Mouse (Mus musculus) left cerebral cortex, postnatal 10 days (tissue): ENCODE data around the gene 2200002D01Rik. TPM values are rescaled to one million over a fixed set of nuclear protein-coding genes. Genes with fewer than 3 reads are reported as not detected.
A peak's percentile ranks its signal among the peaks of the same experiment; 100 is the strongest.
"Not testable (repeated sequence)": the region's sequence is repeated elsewhere in the genome, so short reads cannot be mapped to it uniquely, and the experiment has no call there.

Source experiments
- DNase-seq, 2 experiments: peaks; one replicate each; pipeline ENCODE4 v3.0.0; 2021 to 2022; ENCODE audit warnings: low spot score in 2 of 2, mixed read lengths in 1 of 2; ENCODE audit errors: extremely low spot score in 1 of 2
- intact Hi-C: fragments of 180-260 bp; cut with DNase I; formaldehyde crosslinking; loops from one replicate; pipeline ENCODE4 v1.15.1; 2025
- total RNA-seq, 2 experiments: library from RNA; stranded (reverse); gene quantifications; 2 replicates each; pipeline ENCODE4 v1.2.3; 2021

The 2200002D01Rik gene
- total RNA-seq, 2 experiments from 2014 or later: not detected

- intact Hi-C loops: no loop called here
Observed at GRCm38 (mm10) chr7:29246619-29247313, 1.5 kb downstream of the 2200002D01Rik start.

GRCm38 (mm10) chr7:29246015-29246414, 2.3 kb downstream of the 2200002D01Rik start:
- DNase-seq: no peak
- intact Hi-C loops: no loop called here

More at GRCm38 (mm10) chr7:29246619-29247313, 1.5 kb downstream of the 2200002D01Rik start:
- DNase-seq: no peak

DNA sequence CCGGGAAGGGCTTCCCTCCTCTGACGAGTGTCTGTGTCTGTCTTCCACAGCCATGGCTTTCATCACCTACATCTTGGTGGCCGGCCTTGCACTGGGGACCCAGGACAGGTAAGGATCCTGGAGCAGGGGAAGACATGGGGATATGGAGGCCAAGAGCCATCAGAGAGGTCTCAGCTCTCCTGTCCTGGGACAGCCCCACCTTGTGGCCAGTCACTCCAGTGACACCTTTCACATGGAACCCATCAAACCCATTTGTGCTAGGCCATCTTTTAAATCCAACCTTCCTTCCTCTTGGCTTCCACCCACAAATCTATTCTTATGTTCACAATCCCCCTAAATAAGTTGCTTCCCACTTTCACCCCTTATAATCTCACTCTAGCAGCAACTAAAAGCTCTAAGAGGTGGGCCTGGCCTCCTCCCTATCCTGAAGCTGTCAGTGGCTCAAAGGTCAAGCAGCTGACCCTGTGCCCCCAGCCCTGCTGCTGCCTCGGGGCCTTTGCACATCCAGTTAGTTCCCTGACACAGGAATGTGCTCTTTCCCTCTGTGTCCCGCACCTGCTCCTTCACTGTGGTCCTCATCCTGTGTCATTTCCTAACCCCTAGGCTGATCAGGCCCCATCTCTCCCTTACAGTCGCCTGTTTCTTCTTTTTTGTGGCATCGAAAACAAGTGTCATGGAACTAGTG, 3.4 kb downstream of the 2200002D01Rik start:
- peak in 1 of 2 experiments; percentile 40 for DNase-seq
- intact Hi-C loops: no loop called here

- intact Hi-C loops: no loop called here
- peak; percentile 97 to 98 for DNase-seq
Observed at GRCm38 (mm10) chr7:29238019-29238967, 10.0 kb downstream of the 2200002D01Rik start, which contains the start of gene Yif1b. Gene Yif1b, plus strand, starts transcription at chr7:29238329.

GRCm38 (mm10) chr7:29237596-29237995, 10.7 kb downstream of the 2200002D01Rik start:
- DNase-seq, intact Hi-C loops: not testable (repeated sequence)

- no peak for DNase-seq
Observed at GRCm38 (mm10) chr7:29236593-29236992, 11.7 kb downstream of the 2200002D01Rik start.

DNA sequence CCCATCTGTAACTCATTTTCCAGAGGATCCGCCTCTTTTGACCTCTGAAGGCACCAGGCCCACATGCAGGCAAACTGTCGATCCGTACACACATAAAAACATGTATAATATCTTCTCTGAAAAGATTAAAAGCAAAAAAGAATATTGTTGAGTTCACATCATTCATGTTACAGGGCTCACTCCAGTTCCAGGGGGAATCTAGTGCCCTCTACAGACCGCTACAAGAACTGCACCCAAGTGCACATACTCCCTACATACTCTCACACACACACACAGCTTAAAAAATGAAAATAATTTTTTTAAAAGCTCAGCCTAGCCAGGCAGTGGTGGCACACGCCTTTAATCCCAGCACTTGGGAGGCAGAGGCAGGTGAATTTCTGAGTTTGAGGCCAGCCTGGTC, 13.6 kb downstream of the 2200002D01Rik start:
- intact Hi-C loops: loop anchor here (5.0 kb wide), 1 partner anchor 52 kb away; the partner anchor contains the start of gene Psmd8
- DNase-seq: no peak

More at GRCm38 (mm10) chr7:29236593-29236992, 11.7 kb downstream of the 2200002D01Rik start:
- intact Hi-C loops: no loop called here

DNA sequence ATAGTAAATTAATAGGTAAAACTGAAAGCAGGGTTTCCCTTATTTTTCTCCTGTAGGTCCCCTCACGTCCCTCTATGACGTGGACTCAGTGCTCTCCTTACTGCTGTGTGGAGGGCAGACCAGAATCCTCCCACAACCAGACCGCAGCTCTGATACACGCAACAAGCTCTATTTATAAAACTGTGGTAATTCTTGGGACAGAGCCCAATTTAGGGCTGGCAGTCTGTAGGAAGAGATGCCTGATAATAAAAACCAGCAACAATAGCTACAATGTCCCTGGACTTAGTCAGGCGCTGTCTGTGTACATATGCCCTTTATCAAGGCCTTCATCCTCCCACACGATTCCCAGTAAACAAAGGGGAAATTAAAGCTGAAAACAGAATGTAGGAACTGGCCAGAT, 14.5 kb downstream of the 2200002D01Rik start:
- intact Hi-C loops: loop anchor here (5.0 kb wide), 1 partner anchor 51 kb away; the partner anchor contains the start of gene Psmd8
- no peak for DNase-seq

DNA sequence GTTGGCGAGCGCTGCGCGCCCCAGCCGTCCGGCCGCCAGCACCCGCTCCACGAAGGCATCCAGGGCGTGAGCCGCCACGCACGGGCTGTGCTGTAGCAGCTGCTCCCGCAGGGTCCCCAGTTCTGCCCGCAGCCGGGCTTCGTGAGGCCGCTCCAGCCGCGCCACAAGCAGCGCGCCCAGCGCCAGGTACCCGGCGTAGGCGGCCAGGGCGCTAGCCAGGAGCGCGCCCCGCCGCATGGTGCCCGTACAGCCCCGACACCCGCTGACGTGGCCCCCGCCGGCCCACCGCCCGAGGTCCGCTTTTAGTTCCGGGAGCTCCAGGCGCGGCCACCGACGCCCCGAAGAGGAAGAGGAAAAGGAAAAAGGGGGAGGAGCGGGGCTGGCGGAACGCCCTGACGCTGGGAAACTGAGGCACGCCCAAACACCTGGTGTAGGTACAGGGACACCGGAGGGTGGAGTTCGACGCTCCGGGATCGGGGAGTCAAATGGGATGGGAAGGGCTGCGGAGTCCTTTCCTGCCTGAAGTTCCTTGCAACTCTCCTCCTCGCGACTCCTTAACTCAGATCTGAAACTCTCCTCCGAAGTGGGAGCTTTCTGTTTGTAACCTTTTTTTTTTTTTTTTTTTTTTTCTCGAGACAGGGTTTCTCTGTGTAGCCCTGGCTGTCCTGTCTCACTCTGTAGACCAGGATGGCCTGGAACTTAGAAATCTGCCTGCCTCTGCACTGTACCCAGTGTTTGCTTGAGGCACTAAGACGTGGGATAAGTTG, 15.8 kb downstream of the 2200002D01Rik start, which contains the start of gene Kcnk6:
Gene Kcnk6, minus strand, starts transcription at position 269 of the 767 bp plus-strand sequence.
- peak in 1 of 2 experiments; percentile 69 for DNase-seq

GRCm38 (mm10) chr7:29231517-29231916, 16.7 kb downstream of the 2200002D01Rik start:
- DNase-seq: no peak
- intact Hi-C loops: loop anchor here (5.0 kb wide), 1 partner anchor 49 kb away; the partner anchor contains the start of gene Psmd8

More for the DNA sequence above, 15.8 kb downstream of the 2200002D01Rik start, which contains the start of gene Kcnk6:
- intact Hi-C loops: loop anchor here (5.0 kb wide), 1 partner anchor 50 kb away; the partner anchor contains the start of gene Psmd8

DNA sequence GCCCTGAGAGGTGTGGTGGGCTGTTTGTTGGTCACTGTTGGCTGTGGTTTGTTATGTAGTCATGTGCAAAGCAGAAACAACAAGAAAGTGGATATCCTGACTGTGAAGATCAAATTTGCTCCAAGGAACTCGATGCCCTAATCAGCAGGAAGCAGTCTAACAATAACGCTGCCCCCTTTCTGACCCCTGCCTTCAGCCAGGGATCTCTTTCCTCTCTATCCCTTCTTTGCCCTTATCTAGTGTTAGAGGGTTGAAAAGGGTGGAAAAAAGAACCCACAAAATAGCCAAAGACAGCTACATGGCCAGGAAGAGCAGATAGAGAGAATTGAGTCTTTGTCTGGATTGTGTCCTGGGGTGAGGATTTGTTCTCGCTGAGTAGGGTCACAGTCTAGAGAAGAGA, 17.7 kb downstream of the 2200002D01Rik start:
- intact Hi-C loops: loop anchor here (5.0 kb wide), 1 partner anchor 48 kb away; the partner anchor contains the start of gene Psmd8
- DNase-seq: no peak

- no peak for DNase-seq
- intact Hi-C loops: no loop called here
Observed at GRCm38 (mm10) chr7:29228202-29228601, 20.1 kb downstream of the 2200002D01Rik start.

- DNase-seq: no peak
- intact Hi-C loops: no loop called here
Observed at GRCm38 (mm10) chr7:29225520-29225919, 22.7 kb downstream of the 2200002D01Rik start.

DNA sequence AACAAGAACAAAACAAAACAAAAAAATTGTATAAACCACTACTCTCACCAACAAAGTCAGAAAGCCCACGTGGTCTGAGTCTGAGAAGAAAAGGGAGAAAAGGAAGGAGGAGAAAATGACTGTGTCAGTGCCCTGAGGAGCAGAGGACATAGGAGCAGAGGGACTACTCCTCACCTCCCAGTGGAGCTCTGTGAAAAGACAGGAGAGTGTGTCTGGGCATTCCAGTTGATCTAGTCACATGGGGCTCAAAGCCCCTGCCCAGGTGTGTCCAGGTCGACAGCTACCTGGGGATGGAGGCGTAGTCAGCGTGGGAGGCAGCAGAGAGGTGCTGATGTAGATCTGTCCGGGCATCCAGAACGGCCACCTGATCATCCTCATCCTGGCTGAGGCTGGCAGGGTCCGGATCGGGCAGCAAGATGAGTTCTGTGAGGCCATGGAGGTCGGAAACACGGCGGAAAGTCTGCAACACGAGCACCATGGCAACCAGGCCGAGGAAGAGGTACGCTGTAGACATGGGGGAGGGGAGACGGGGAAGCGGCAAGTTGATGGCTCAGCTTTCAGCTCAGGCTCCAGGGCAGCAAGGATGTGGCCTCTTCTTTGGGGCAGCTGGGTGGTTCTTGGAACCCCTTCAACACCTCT, 23.4 kb downstream of the 2200002D01Rik start:
- intact Hi-C loops: no loop called here
- DNase-seq: peak in 1 of 2 experiments; percentile 50

DNA sequence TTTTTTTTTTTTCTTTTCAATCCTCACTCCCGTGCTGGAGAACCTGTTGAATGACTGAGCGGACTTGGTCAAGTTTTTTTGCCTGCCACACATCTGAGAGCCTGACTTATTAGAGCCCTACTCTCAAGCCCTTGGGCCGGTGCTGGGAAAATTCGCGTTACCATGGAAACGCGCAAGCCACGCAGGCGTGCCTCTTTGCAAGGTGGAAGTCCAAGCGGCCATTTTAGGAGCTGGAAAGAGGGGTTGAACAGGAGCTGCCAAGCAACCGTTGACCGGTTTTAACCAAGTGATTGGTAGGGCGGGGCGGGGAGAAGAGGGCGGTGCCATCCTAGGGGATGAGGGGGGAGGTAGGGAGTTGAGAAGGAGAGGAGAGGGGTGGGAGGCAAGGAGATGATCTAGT, 33.4 kb downstream of the 2200002D01Rik start:
- DNase-seq: no peak
- intact Hi-C loops: no loop called here

DNA sequence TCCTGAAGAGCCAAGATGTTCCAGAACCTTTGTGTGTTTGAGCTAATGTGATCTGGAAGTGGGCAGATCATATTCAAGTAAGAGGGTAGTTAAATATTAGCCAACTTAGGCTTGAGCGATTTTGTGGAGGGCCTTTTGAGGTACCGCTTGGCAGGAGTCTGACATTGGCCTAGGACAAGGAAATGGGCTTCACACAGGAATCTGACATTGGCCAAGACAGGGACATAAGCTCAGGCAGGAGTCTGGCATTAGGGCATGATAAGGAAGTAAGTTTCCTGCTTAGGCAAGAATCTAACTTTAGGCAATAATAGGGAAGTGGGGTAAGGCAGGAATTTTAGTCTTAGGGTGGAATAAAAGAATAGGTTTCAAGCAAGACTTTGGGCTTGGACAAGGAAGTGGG, 34.0 kb downstream of the 2200002D01Rik start:
- intact Hi-C loops: no loop called here
- DNase-seq: no peak

DNA sequence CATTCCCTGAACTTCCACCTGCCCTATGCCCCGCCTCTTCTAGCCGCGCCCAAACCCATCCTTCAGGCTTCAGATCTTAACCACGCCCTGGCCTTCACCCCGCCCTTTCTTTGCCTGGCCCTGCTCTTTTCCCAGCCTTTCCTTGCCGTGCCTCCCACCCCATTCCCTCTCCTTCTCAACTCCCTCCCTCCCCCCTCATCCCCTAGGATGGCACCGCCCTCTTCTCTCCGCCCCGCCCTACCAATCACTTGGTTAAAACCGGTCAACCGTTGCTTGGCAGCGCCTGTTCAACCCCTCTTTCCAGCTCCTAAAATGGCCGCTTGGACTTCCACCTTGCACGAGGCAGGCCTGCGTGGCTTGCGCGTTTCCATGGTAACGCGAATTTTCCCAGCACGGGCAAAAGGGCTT, 34.6 kb downstream of the 2200002D01Rik start, which contains the start of gene Catsperg1:
Gene Catsperg1, minus strand, starts transcription at position 361 of the 408 bp plus-strand sequence.
- intact Hi-C loops: no loop called here
- DNase-seq: peak in 1 of 2 experiments; percentile 50
